Mouse (Mus musculus): ENCODE results near the gene Col23a1.

Gene Col23a1

DNA sequence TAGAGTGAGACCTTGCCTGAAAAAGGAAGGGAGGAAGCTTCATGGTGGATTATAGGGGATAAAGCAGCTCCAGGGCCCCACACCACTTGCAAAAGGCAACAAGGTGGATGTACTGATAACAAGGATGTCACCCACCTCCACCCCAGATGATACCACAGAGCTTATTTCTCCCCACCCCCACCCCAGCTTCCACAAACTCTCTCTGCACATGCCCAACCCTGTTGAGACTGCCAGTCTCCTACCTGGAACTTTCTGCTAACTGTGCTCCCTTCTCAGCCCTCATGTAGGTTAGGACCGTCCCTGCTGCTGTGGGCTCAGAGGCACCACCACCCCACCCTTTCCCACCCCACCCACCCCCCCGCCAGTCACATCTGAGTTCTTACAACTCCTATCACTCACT, 154.1 kb downstream of the Col23a1 start:
- no peak for DNase-seq

DNA sequence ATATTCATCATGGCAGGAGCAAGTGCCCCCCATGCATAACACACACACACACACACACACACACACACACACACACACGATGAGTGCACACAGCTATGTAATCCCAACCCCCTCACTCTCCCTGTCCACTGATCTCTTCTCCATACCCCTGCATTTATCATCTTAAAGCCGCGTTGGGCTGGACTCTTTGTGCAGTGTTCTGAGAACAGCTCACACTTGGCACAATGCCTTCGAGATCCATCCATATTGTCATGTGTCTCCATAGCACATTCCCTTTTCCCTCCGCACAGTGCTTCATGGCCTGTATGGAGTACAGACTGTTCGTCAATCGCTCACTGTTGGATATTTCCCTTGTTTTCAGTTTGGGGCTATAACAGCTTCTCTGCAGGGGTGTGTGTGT, 154.9 kb downstream of the Col23a1 start:
- DNase-seq: no peak

DNA sequence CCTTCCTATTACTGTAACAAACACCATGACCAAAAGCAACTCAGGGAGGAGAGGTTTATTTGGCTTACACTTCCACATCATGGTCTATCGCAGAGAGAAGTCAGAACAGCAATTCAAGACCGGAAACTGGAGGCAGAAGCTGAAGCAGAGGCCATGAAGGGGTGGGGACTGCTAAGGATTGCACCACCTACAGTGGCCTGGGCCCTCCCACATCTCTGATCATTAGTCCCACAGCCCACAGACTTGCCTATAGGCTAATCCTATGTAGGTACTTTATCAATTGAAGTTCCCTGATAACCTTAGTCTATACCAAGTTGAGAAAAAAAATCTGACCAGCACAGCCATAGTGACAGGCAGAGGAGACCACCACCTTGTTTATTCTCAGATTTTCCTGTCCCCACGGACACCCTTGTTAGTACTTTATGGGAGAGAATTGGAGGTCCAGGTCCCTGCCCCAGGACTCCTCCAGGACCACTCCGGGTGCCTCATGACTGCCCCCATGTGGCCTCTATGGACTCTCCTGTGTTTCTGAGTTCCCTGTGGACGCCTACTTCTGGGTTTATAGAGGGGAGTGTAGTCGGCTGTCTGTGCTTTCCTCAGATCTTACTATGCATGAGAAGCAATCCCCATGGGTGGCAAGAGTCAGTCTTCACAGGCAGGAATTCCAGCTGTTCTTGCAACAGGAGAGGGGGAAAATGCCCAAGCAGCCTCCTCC, 157.1 kb downstream of the Col23a1 start:
- DNase-seq: peak; percentile 67 to 75

DNA sequence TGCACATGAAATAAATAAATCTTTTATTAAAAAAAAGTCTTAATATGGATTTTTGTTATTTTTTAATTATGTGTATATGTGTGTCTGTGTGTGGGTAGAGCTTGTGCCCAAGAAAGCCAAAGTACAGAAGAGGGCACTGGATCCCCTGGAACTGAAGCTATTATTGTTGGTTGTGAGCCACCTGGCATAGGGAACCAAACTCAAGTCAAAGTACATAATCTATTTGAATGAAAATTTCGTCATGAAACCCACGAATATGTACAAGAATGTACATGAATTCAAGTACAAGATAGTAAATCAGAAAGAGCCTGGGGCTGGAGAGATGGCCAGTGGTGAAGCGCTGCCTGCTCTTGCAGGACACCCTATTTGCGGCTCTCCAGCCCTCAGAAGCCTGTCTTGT, 158.5 kb downstream of the Col23a1 start:
- no peak for DNase-seq

DNA sequence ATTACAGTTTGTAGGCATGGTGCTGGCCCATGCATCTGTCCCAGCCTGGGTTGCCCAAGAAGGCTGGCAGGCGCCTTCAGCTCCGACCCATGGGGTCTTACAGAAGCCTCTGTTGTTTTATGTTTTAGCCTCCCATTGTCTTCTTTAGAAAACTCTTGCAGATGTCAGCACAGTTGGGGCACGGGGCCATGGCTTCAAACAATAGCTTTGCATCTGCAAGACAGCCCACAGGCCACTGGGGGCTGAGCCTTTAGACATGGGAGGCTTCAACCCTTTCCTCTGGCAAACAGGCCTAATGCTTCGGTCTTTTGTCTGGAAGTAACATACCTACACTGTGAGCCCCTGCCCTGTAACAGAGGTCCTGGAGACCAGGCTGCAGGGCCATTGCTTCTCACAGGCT, 159.0 kb downstream of the Col23a1 start:
- no peak for DNase-seq

DNA sequence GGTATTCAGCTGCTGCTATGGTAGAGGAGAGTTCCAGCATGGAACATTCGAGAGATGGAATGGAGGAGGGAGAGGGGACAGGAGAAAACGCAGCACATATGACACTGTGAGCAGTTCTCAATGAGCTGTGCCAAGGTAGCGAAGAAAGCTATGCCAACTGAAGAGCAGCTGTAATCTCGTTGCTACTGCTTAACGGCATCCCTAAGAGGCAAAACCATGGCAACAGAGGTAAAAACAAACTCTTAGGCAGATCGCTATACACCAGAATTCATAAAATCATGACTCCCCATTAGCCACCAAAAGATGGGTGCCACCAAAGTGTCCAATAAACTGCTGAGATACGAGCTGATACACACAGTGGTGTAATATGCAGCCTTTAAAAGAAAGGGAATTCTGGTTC, 160.2 kb downstream of the Col23a1 start:
- no peak for DNase-seq

DNA sequence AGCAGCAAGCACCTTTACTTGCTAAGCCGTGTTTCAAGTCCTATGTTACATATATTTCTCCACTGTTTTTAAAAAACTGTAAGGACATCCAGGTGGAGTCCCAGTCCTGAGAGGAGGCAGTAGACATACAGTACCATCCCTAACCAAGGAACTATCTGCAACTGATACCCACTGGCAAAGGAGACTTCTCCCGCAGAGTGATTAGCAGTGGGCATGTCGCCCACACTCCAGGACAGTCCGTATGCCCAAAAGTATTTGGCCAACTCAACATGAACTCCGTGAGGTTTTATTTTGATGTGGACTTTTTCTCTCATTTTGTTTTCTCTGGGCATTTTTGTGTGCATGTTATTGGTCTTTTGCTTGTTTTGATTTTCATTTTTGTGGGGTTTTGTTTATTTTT, 161.6 kb downstream of the Col23a1 start:
- no peak for DNase-seq

DNA sequence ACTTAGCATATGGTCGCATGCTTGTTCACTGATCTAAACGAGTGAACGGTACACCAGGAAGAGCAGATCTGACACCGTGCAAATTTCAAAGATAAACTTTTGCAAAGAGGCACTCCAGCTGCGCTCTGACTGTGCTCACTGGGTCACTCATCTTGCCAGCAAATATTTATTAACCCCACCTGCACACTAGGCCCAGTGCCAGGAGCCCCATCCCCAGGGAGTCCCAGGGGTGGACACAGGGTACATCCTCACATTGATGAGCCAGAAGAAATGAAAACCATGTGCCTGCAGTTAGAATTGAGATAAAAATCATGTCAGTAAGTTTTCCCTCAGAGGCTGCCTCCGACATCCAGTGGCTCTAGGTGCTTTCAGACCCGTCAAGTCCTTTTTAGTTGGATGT, 162.2 kb downstream of the Col23a1 start:
- no peak for DNase-seq

DNA sequence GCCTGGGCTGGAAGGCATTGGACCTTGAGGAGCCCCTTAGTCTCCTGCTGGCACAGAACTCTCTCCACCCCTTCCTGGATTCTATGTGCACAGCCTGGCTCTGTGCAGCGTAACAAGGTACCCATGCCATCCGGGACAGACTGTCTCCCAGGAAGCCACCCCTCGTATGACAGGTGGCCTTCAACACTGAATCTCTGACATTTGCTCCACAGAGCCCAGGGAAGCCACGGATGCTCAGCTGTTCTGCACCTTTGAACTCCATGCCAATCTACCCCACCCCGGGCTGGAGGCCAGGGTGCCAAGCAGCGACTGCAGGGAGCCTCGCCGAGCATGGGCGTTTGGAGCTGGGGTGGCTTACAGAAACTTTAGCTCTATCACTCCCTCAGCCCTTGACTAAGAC, 164.0 kb downstream of the Col23a1 start:
- no peak for DNase-seq

DNA sequence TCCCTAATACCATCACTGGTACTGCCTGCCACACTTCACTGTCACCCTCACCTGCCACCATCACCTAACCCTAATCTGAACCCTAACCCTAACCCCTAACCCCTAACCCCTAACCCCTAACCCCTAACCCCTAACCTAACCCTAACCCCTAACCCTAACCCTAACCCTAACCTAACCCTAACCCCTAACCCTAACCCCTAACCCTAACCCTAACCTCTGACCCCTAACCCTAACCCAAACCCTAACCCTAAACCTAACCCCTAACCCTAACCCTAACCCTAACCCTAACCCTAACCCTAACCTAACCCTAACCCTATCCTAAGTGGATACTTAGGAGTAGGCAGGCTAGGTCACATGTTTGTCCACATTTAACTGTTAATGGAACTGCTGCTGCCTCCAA, 165.8 kb downstream of the Col23a1 start:
- no peak for DNase-seq

DNA sequence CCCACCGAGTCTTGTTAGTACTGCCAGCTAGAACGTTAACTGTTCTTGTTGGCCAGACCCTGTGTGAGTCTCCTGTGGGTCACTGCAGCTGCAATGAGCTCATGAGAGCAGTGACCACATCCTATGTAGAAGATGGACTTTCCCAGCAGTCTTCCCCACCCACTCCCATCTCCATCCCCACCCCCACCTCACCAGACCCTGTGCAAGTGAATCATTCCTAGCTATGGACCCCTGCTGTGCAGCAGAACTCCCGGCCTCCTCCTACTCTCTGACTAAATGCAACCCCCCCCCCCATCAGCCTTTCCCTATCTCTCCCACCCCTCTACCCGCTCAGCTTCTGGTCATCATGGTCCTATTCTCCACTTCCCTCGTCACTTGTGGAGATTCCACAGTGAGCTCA, 167.9 kb downstream of the Col23a1 start:
- DNase-seq: no peak

DNA sequence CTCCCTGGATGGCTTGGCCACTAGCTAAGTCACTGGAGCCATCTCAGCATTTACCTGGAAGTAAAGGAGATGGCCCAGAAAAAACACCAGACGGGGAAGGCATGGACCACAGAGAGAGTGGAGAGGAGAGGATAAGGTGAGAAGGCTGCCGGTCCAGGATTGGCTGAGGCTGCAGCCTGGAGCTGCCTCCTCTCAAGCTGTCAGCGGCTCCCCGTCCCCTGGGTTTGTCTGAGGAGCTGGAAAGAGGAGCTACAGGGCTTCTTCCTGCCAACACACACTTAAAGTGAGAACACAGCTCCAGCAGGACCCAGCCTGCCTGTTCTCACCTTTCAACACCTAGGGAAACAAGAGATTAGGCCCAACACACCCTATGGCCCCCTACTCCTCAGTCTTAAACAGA, 168.9 kb downstream of the Col23a1 start:
- no peak for DNase-seq

DNA sequence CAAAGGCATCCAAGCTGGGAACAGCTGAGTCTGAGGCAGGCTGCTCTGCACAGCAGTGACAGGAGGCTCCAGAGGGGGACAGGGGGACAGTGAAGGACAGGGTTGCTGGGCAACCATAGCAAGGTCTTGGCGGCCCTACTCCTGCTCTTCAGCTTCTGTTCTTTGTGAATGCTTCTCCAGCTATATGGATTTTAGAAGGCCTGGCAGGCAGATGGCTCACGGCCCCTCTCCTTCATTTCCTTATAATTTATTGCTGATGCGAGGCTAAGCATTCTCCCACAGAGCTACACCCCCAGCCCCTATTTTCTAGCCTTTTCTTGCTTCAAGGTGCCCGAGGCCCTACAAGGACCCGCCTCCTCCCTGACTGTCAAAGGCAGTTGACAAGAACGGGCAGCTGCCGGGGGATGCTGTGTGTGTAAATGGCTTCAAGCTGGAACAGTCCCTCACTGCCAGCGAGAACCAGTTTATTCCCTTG, 169.9 kb downstream of the Col23a1 start:
- DNase-seq: peak in 1 of 2 experiments; percentile 32

DNA sequence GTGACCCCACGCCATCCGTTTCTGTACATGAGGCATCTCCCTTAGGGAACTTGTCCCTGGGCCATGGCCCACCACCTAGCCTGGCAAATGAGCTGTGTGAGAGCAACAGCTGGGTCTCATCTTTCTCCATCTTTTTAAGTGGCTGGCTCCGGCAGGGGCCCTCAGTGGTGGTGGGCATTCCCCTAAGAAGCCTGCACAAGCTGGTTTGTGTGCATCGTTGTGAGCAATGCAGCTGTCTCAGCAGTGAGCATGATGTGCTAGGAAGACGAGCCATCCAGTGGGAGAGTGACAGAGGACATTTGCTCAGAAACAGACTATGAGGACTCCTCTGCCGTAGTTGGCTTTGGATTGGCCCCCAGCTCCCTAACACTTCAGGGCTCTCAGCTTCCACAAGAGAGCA, 179.0 kb downstream of the Col23a1 start:
- peak in 1 of 2 experiments; percentile 71 for DNase-seq

DNA sequence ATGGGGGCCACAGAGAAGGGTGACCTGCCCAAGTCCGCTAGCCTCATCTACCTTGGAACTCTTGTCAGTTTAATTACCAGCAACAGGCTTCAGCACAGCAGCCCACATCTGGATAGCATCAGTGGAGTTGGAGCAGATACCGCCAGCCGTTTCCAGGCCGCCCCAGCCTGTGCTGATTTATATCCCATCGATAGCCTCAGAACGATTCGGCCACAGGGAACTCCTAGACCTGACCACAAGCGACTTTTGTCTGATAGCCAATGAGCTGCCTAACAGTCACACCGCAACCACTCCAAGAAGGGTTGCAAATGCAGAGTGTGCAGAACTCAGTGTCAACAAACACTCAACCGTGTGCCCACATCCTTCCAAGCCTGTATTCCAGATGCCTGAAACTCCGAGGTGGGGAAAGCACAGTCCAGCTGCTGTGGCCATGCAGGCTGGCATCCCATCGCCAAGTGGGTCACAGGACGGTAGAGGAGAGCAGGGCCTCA, 179.7 kb downstream of the Col23a1 start:
- DNase-seq: peak; percentile 32 to 79

DNA sequence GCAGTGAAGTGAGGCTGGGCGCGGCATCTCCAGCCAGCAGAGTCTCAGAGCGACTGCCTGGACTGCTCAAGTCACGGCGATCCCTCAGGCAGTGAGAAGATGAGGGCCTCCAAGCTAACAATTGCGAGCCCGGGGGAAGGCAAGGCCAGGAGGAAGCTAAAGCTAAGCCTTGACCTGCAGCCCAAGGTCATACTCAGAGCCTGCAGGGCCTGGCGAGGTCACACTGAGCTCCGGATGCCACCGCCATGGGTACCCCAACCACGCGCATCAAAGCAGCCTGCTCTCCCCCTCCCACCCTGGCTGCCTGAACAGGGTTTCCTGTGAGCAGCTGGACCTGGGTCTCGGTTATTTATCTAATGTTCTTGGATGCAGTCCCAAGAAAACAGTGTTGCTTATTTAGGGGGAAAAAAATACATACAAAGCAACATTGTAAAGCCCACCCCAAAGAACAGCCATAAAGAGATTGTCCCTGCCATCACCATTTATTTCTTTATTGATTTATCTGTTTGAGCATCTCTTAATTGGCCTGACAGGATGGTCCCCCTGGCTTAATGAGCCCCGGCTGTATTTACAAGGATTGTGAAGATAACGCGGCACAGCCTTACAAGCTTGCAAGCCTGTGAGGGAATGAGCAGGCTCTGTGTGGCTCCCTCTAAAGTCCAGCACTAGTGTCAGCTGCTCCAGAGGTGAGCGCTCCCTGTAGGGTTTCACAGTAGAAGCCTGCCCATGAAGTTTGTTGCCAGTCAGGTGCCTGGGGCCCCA, 180.8 kb downstream of the Col23a1 start:
- DNase-seq: peak in 1 of 2 experiments; percentile 37

DNA sequence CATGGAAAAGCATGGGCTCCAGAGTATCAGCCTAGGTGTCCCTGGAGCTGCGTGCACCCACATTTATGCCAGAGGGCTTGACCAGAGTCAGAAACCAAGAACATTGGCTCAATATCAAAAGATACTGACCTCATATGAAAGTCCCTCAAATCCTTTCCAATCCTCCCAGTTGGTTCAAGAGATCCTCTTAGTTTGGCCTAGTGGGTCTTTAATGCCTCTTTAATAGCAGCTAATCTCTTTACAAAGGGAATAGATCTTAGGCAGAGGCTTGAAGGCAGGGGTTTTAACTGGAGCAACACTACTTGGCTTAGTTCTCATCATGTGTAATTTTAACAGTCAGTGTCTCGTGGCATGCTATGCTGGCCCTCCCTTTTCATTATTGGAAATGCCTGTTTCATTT, 184.0 kb downstream of the Col23a1 start:
- no peak for DNase-seq

DNA sequence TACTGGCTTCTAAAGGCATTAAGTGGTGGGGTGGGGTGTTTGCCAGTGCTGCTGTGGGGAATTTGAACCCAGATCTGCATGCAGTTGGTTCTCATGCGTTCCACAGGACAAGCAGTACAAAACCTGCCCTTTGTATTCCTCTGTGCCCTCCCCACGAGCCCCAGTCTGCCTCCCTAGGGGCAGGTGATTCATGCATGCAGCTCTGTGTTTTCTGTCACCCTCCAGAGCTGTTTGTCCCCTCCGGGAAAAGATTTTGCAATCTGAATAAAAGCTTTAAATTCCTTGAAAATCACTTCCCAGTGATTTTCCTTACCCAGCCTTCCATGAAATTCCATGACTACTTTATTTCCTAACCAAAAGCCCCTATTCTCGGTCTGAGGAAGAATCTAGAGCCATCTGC, 186.8 kb downstream of the Col23a1 start:
- no peak for DNase-seq

DNA sequence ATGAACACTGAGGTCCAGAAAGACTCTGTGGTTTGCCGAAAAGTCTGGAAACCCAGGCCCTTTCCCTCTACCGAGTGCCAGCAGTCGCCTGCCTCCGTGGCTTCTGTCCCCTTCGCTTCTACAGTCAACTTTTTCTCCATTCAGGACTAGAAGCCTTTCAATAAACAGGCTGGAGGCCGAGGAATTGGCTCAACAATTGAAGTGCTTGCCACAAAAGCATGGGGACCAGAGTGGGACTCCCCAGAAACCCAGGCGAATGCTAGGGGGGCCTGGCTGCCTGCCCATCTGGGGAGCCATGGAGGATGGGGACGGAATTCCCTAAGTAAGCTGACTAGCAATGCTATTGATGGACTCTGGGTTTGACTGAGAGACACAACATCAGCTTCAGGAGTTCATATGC, 187.9 kb downstream of the Col23a1 start:
- peak; percentile 18 to 34 for DNase-seq

DNA sequence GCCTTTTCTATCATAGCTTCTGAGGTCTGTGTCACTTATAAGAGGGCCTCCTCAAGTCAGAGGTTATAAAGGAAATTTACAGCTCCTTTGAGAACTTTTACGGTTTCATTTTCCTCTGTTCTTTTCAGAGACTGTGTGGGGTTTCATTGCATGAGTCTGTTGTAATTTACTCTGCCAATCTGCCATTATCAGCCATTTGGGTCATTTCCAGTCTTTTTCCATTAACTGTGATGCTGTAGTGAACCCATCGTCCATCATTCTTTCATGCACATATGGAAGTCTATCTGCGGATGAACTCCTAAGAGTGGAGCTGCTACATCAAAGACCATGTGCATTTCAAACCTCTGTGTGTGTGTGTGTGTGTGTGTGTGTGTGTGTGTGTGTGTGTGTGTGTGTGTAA, 192.5 kb downstream of the Col23a1 start:
- no peak for DNase-seq

DNA sequence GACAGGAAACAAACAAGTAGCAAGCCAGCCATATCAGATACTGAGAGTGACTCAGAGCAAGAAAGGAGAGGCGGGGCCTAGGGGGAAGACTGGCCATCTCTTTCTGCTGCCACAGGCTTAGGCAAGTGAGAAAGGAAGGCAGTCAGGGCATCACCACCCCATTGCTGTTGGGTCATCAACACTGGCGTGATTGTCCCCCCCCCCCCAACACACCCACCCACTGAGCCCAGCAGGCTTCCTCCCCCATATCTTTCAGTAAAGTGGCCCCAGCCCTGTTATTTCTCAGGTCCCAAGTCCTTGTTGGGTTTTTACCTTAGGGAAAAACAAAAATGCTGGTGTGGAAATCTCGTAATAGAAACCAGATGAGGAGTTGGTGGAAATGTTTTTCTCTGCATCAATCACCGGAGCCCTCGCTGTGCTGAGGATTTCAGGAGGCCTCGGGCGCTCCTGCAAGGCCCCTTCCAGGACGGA, 195.4 kb downstream of the Col23a1 start:
- DNase-seq: no peak

DNA sequence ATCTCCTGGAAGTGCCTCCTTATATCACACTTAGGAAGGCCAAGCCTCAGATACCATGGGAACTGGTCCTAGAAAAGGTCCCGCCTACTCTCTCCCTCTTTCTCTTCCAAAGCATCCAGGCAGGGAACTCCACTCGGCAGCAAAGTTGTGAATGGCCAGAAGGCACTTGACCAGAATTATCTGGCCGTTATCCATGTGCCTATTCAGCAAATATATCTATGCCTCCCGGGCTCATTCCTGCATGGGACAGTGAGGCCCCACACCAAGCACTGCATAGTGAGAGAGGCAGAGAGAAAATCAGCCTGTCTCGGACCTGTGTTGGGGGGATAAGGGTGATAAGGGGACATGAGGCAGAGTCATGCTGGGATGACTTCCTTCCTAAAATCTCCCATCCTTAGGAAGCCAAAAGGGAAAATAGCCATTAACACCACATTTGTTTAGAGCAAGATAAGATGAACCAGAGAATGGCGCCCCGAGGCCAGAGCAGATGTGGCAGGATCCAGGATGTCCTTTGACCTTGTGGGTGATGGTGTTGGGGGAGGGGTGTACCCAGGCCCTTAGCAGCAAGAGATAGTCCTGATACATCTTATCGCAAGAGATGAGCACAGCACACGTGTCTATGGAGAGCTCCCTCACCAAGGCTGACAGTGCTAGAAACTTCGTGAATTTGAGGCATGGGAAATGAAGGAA, 196.2 kb downstream of the Col23a1 start:
- peak; percentile 26 to 56 for DNase-seq

DNA sequence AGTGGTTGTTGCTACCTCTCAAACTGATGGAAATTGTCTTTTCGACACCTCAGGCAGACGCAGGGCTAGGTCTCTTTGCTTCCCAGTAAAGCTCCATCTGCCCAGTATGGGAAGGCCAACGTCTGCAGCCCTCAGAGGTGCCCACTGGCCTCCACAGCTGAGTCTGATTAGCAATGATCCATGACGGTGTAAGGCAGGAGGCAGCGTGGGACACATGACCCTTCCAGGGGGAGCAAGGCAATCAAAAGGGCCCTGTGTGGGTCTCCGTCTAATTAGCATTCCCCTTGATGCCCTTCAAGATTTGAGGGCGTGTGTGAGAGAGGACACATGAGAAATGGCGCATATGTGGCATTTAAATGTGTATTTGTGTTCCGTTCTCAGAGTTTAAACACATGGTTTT, 199.1 kb downstream of the Col23a1 start:
- DNase-seq: no peak

DNA sequence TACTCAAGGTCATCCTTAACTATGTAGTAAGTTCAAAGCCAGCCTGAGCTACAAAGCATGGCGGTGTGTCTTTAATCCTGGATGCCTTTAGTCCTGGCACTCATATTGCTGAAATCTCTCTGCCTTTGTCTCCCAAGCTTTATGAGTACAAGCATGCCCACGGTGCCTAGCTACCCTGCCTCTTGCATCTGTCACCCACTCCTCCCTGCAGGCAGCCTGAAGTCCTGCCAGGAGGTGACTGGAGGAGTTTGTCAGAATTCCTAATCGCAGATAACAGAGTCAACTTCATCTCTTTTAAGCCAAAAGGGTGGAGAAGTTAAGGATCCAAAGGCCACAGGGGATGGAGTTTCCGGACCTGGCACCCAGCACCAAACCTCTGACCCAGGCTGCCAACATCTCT, 203.7 kb downstream of the Col23a1 start:
- DNase-seq: no peak
